Mouse (Mus musculus) embryonic facial prominence, embryonic 13.5 days (tissue): ENCODE measurements around the gene Shisa2. TPM values are rescaled to one million over a fixed set of nuclear protein-coding genes. Genes with fewer than 3 reads are reported as not detected.

Experiments used
- ATAC-seq: fragments of 200-750 bp; cut with Nextera tagmentation; 2 replicates; pipeline ENCODE4 v1.8.0; 2017; ENCODE audit warnings: low read depth; ENCODE audit not compliant: insufficient number of reproducible peaks, insufficient read depth, low FRiP score, low TSS enrichment
- H3K27ac ChIP-seq: fragments of 300-500 bp; sonication (generic); 2 replicates; pipeline ENCODE4 v1.5.1; 2015; ENCODE audit warnings: moderate library complexity, mild to moderate bottlenecking, inconsistent platforms
- H3K27me3 ChIP-seq: fragments of 300-500 bp; sonication (generic); 2 replicates; pipeline ENCODE4 v1.6.1; 2015; ENCODE audit warnings: mild to moderate bottlenecking, inconsistent platforms
- H3K36me3 ChIP-seq: fragments of 300-500 bp; sonication (generic); 2 replicates; pipeline ENCODE4 v1.6.1; 2015; ENCODE audit warnings: mild to moderate bottlenecking, inconsistent platforms
- H3K4me1 ChIP-seq: fragments of 300-500 bp; sonication (generic); 2 replicates; pipeline ENCODE4 v1.6.1; 2015; ENCODE audit warnings: inconsistent platforms
- H3K4me2 ChIP-seq: fragments of 300-500 bp; sonication (generic); 2 replicates; pipeline ENCODE4 v1.6.1; 2015; ENCODE audit warnings: moderate library complexity, mild to moderate bottlenecking, inconsistent platforms
- H3K4me3 ChIP-seq: fragments of 300-500 bp; sonication (generic); 2 replicates; pipeline ENCODE4 v1.5.1; 2015; ENCODE audit warnings: mild to moderate bottlenecking, inconsistent platforms
- H3K9ac ChIP-seq: fragments of 300-500 bp; sonication (generic); 2 replicates; pipeline ENCODE4 v1.6.1; 2015; ENCODE audit warnings: mild to moderate bottlenecking, inconsistent platforms
- H3K9me3 ChIP-seq: fragments of 300-500 bp; sonication (generic); 2 replicates; pipeline ENCODE4 v1.6.1; 2016; ENCODE audit warnings: inconsistent platforms
- WGBS: fragments of 180-500 bp; shearing (Covaris S2); methylation state at CpG from one replicate; pipeline ENCODE4 v1.1.7; 2015; ENCODE audit warnings: mixed read lengths; 5-methylcytosine and 5-hydroxymethylcytosine counted together
- polyA plus RNA-seq: library from polyadenylated mRNA; unstranded; fragments of >200 nt; fragmentation: Nextera tagmentation; extraction: Ambion mirVana; gene quantifications from 2 replicates; pipeline ENCODE4 v1.2.1, GENCODE M21; 2015

Shisa2 gene
- polyA plus RNA-seq, 1 experiment from 2014 or later: 9.4 TPM

DNA sequence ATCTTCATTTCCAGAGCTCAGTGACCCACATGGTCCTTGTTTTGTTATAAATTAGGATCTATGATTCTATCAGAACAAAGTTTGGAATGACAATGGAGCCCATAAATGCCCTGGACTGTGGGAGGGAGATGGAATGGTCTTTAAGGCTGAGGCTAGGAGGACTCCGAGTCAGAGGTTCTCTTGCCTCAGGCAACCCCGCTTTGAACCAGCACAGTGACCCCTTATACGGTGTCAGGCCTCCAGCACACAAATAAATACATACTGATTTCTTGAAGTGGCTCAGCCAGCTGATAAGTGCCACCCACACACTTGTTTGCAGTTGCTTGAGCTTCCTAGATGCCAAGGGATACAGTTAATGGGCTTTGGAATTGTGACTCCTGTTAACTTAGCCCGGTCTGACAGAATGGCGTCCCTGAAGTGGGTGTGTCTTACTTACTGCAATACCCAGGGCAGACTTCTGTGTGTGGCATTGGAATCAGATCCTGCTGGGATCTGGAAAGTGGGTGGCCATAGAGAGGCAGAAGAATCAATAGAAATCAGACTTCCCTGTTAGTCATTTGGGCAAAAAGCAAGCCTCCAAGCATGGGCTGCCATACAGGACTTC, 8.3 kb downstream of the Shisa2 start:
- H3K4me3 ChIP-seq: no peak overlapping the region
- no peaks in the 10 kb centered on the region; the same call in 1 of the 2 replicates for H3K27me3 ChIP-seq
- H3K9ac ChIP-seq: no peak overlapping the region
- no peaks in the 10 kb centered on the region for H3K9me3 ChIP-seq
- peaks cover 8% of the 10 kb centered on the region for H3K36me3 ChIP-seq
- no peaks in the 10 kb centered on the region for H3K4me1 ChIP-seq
- WGBS: 57% methylated on average over 5 of the region's 5 CpGs
- no peak overlapping the region for H3K4me2 ChIP-seq
- ATAC-seq: no peak
- H3K27ac ChIP-seq: no peak overlapping the region

DNA sequence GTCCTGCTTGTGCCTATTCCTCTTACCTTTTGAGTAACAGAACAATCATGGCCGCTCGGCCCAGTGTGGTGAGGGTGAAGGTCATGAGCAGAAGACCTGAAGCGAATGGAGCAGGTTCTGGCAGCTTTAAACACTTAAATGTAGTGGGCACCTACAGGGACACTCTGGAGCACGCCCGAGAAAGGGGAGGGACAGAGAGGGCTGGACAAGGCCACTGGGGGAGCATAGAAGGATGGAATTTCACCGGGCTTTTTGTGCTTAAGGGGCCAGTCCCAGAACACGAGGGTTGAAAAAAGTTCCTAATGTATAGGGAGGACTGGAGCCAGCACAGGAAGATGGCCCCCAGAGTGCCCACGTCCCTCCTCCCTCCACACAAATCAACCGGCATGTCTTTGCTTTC, 8.9 kb downstream of the Shisa2 start:
- H3K4me1 ChIP-seq: no peaks in the 10 kb centered on the region
- H3K9ac ChIP-seq: no peak overlapping the region
- no peak overlapping the region for H3K4me2 ChIP-seq
- H3K4me3 ChIP-seq: no peak overlapping the region
- no peak for ATAC-seq
- H3K27ac ChIP-seq: no peak overlapping the region
- peaks cover 8% of the 10 kb centered on the region for H3K36me3 ChIP-seq
- no peaks in the 10 kb centered on the region for H3K9me3 ChIP-seq
- no peaks in the 10 kb centered on the region; the same call in 1 of the 2 replicates for H3K27me3 ChIP-seq
- 73% methylated on average over 9 of the region's 9 CpGs for WGBS

DNA sequence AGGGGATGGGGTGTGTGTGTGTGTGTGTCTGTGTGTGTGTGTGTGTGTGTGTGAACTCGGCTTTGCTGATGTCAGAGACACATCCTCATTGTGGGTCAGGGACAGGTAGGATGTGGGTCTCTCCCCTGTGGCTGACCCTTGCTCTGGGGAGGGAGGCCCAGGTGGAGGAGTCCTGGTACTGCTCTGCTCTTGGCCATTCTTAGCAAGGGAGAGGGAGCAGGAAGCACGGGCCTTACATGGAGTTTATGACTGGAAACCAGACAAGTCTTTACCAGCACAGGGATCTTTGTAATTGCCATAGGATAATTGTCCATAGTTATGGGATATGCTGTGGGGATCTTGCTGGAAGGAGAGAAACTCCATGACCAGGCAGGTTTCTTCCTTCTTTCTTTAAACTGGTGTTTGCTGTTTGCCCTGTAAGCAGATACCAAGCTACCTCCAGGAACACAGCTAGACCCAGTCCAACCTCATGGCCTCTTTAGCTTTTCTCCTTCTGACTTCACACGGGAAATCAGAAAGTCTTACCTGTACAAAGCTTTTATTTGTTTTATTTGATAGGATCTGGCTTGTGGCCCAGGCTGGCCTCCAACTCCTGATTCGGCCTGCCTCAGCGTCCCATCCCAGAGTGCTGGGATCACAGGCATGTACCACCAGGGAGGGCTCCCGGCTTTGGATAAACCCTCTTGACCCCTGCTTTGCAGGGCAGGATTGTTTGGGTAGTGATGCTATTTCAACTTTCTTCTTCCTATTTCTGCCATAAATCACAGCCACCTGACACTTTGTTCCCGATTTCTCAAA, 14.0 kb downstream of the Shisa2 start:
- H3K9ac ChIP-seq: no peak overlapping the region
- H3K27me3 ChIP-seq: no peaks in the 10 kb centered on the region
- no peak overlapping the region for H3K27ac ChIP-seq
- H3K4me2 ChIP-seq: no peak overlapping the region
- H3K9me3 ChIP-seq: no peaks in the 10 kb centered on the region
- WGBS: 49% methylated on average over 7 of the region's 7 CpGs
- no peak overlapping the region for H3K4me3 ChIP-seq
- ATAC-seq: no peak
- no peaks in the 10 kb centered on the region for H3K36me3 ChIP-seq
- H3K4me1 ChIP-seq: peaks cover 20% of the 10 kb centered on the region

DNA sequence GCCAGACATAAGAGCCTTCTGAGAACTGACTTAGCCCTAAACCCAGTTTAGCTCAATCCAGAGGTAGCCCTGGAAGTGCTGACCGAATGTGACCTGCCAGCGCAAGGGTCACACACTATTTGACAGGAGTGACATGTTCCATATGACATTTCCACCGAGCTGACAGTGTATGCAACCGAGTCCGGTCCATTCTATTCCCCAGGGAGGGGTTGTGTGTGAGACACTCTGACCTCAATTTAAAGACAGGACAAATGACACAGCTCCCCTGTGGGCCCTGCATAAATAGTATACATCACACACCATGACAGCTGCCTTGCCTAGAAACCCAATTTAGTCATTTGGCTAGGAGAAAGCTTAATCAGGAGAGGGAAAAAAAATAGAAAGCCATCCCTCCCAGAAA, 16.7 kb downstream of the Shisa2 start:
- Histone ChIP-seq H3K9ac (no peak overlapping the region), H3K27me3 (no peaks in the 10 kb centered on the region), H3K4me3 (no peak overlapping the region), H3K4me2 (no peak overlapping the region), H3K36me3 (no peaks in the 10 kb centered on the region), H3K4me1 (peaks cover 22% of the 10 kb centered on the region), H3K9me3 (no peaks in the 10 kb centered on the region), H3K27ac (no peak overlapping the region)
- ATAC-seq: no peak
- 34% methylated on average over 5 of the region's 5 CpGs for WGBS

DNA sequence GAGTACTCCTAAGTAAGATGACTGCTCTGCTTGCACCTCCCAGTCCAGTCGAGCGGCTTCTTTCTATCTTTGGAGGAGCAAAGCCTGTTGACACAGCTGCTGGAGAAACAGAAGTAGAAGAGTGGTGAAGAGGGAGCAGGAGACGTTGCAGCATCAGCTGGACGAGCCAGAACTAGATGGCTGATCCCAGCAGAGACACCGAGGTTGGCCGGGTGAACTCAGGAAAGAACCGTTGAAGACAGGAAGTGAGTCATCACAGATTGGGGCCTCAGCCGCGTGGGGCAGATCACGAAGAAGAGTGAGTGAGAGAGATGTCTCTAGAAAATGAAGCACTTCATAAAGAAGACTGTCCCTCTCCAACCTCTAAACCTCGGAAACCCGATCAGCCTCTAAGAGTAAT, 18.5 kb downstream of the Shisa2 start:
- Histone ChIP-seq H3K27me3 (no peaks in the 10 kb centered on the region), H3K4me1 (peaks cover 31% of the 10 kb centered on the region), H3K9me3 (no peaks in the 10 kb centered on the region), H3K9ac (no peak overlapping the region), H3K4me3 (no peak overlapping the region), H3K27ac (no peak overlapping the region), H3K36me3 (no peaks in the 10 kb centered on the region), H3K4me2 (no peak overlapping the region)
- ATAC-seq: no peak
- WGBS: 66% methylated on average over 12 of the region's 12 CpGs

DNA sequence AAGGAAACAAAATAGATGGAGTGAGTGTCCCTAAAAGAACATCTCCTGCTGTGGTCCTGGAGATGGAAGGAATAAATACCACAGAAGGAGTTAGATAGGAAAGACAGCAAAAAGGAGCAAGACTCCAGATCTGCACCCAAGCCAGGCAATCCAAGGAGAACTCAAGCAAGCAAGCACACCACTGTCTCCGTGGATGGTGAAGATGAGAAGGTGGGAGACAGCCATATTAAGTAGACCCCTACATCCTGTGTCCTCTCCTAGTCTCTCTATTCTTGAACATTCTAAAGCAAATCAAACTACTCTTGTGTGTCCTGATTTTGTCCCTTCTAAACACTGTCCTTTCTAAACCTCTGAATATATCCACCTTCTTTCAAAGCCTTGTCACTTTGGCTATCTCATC, 19.1 kb downstream of the Shisa2 start:
- no peak overlapping the region for H3K4me3 ChIP-seq
- H3K36me3 ChIP-seq: no peaks in the 10 kb centered on the region
- H3K4me2 ChIP-seq: no peak overlapping the region
- 86% methylated on average over 1 of the region's 1 CpGs for WGBS
- no peaks in the 10 kb centered on the region for H3K9me3 ChIP-seq
- no peak overlapping the region for H3K9ac ChIP-seq
- H3K27me3 ChIP-seq: no peaks in the 10 kb centered on the region
- ATAC-seq: no peak
- no peak overlapping the region for H3K27ac ChIP-seq
- H3K4me1 ChIP-seq: peaks cover 35% of the 10 kb centered on the region

DNA sequence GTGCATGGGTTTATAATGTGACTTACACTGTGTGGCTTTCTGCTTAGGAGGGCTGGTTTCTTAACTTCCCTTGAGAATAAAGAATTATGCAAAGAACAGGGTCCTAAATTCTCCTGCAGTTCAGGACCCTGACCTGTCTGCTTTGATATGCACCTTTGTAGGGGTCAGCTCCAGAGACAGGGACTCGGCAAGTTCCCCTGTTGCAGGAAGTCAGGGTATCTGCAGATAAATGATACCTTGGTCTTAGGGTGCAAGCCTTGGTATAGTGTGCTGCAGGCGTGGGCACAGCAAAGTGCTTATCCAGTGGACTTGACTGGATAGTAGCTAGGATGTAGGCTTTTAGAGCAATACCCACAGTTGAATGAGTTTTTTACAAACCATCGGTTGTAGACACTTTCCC, 19.8 kb downstream of the Shisa2 start:
- Histone ChIP-seq H3K27me3 (no peaks in the 10 kb centered on the region), H3K36me3 (no peaks in the 10 kb centered on the region), H3K27ac (no peak overlapping the region), H3K4me3 (no peak overlapping the region), H3K4me2 (no peak overlapping the region), H3K4me1 (peaks cover 31% of the 10 kb centered on the region), H3K9ac (no peak overlapping the region), H3K9me3 (no peaks in the 10 kb centered on the region)
- no peak for ATAC-seq
- 72% methylated on average over 3 of the region's 3 CpGs for WGBS

DNA sequence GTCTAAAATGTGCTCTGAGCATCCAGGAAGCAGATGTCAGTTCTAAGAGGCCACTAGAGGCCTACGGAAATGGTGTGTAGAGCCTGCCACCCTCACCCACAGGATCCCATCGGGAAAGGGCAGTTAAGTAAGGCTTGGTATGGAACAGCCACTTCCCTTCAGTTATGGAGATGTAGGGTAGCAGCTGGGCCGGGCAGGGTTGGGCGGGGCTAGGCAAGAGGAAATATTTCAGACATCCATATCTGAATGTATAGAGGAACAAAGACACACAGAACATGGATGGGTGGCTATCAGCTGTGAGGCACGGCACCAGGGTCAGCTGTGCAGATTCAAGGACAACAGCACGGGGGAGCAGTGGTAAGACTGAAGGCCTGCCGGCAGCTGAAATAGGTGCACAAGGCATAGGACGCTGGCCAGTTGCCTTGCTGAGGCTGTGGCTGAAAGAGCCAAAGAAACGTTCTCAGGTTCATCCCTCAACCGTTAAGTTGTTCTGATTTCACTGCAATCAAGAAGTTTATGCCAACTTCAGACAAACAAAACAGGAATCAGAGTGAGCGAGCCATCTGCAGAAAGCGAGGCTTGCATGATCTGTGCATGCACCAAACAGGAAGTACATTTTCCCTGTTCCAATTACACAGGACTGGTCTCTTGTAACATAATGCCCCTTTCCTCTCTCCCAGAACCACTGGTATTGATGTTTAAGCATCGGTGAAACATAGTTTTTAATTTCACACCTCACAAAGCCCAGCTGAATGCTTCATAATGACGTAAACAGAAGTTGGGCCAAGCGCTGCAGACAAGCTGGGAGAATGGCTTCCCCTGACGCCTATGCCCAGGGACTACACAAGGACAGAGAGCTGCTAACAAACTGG, 22.0 kb downstream of the Shisa2 start:
- H3K36me3 ChIP-seq: no peaks in the 10 kb centered on the region
- ATAC-seq: 0 out of 2 replicates have a peak, but pooled peaks have one; percentile 45
- H3K4me3 ChIP-seq: no peak overlapping the region
- no peaks in the 10 kb centered on the region for H3K9me3 ChIP-seq
- H3K4me1 ChIP-seq: peaks cover 28% of the 10 kb centered on the region
- H3K27me3 ChIP-seq: no peaks in the 10 kb centered on the region
- no peak overlapping the region for H3K4me2 ChIP-seq
- 57% methylated on average over 16 of the region's 16 CpGs for WGBS
- no peak overlapping the region for H3K9ac ChIP-seq
- peak overlapping the region; percentile 11; the same call in 1 of the 2 replicates for H3K27ac ChIP-seq

DNA sequence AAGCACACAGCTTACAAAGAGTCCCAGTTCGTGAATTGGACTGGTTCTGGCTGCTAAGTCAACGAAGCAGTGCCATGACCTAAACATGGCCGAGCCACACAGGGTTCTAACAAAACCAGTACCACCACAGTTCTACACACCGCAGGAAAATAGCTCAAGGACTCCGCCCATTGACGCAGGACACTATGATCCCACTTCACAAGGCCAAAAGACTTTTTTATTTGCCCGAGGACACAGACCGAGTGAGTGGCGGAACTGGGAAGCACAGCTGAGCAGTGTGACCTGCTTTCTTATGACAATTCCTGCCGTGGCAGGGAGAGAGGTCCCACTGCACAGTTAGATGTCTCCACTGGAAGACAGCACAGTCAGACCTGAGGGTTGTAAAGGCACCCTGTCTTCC, 23.5 kb downstream of the Shisa2 start:
- no peaks in the 10 kb centered on the region for H3K9me3 ChIP-seq
- H3K9ac ChIP-seq: no peak overlapping the region
- H3K4me2 ChIP-seq: no peak overlapping the region
- H3K27me3 ChIP-seq: no peaks in the 10 kb centered on the region
- H3K4me3 ChIP-seq: no peak overlapping the region
- WGBS: 79% methylated on average over 10 of the region's 10 CpGs
- no peaks in the 10 kb centered on the region for H3K36me3 ChIP-seq
- no peak for ATAC-seq
- H3K4me1 ChIP-seq: peaks cover 20% of the 10 kb centered on the region
- no peak overlapping the region for H3K27ac ChIP-seq

DNA sequence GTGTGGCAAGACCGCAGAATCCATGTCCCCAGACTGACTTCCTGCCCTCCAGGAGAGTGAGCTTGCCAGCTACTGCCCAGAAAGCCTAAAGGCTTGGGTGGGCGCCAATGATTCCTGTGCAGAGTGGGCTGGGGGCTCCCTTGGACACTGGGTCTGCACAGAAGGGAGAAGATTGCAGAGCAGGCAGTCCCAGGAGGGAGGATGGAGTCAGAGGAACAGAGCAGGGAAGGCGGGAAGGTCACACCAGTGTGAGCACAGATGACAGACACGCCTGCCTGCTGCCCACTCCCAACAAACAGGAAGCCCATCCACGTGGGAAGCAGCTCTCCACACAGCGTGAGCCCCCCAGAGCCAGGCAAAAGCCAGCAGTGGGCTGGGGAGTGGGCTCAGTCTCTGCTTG, 24.2 kb downstream of the Shisa2 start:
- WGBS: 68% methylated on average over 6 of the region's 6 CpGs
- H3K4me3 ChIP-seq: no peak overlapping the region
- no peak overlapping the region for H3K9ac ChIP-seq
- H3K4me1 ChIP-seq: peaks cover 20% of the 10 kb centered on the region
- H3K4me2 ChIP-seq: no peak overlapping the region
- no peak for ATAC-seq
- H3K9me3 ChIP-seq: no peaks in the 10 kb centered on the region
- no peaks in the 10 kb centered on the region for H3K27me3 ChIP-seq
- H3K27ac ChIP-seq: no peak overlapping the region
- H3K36me3 ChIP-seq: no peaks in the 10 kb centered on the region

DNA sequence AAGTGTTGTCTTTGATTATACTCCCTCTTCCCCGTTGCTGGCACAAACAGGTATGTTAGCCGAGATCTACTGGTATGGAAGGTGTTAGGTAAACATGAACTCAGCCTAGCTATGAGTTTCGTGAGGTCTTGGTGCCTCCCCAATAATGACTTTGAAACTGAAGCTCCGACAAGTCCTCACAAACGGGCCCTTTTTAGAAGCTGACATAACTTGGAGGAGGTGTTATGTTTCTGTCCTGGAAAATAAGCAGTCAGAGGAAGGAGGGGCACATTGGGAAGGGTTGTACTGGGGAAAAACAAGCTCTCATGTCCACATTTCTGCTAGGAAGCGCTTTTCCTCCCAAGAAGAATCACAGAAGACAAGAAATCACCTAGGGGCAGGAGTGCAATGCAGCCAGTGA, 31.5 kb downstream of the Shisa2 start:
- H3K27ac ChIP-seq: no peak overlapping the region
- WGBS: 59% methylated on average over 6 of the region's 6 CpGs
- H3K4me1 ChIP-seq: no peaks in the 10 kb centered on the region
- no peaks in the 10 kb centered on the region for H3K36me3 ChIP-seq
- no peak overlapping the region for H3K4me2 ChIP-seq
- ATAC-seq: no peak
- H3K9me3 ChIP-seq: no peaks in the 10 kb centered on the region
- H3K27me3 ChIP-seq: no peaks in the 10 kb centered on the region
- H3K9ac ChIP-seq: no peak overlapping the region
- no peak overlapping the region for H3K4me3 ChIP-seq
